In genomic region chr1:73001961-73002360, GRCm38 (mm10) we compare ENCODE assay signal across 25 mouse cellular contexts. TPM values are rescaled to one million over a fixed set of nuclear protein-coding genes. Genes with fewer than 3 reads are reported as not detected.
DNase-seq lines count a peak whose midpoint lies in the region; ATAC-seq lines count a peak whose summit lies in the region.
"Had no signal": no experiment of that assay in that cellular context is flagged by ENCODE, and none has a peak within 500 bp of the region (broad histone marks: within the 10 kb centered on the region; RNA-seq: fewer than 3 reads in every experiment).

No protein-coding gene starts in this region.

- no peak overlapping the region for H3K27ac ChIP-seq in embryonic facial prominence, embryonic 15.5 days (replicated peaks)
- no peak overlapping the region for H3K27ac ChIP-seq in embryonic facial prominence, embryonic 10.5 days (replicated peaks)
- H3K27ac ChIP-seq in limb, embryonic 10.5 days, result no peak overlapping the region
- H3K27ac ChIP-seq: hindbrain, embryonic 12.5 days; layer of hippocampus, adult 2 months; limb, embryonic 12.5 days had no signal

- H3K36me3 ChIP-seq in embryonic facial prominence, embryonic 15.5 days, result no peaks in the 10 kb centered on the region
- H3K36me3 ChIP-seq in embryonic facial prominence, embryonic 10.5 days (replicated peaks), result no peaks in the 10 kb centered on the region
- no peaks in the 10 kb centered on the region for H3K36me3 ChIP-seq in limb, embryonic 10.5 days
- H3K36me3 ChIP-seq: hindbrain, embryonic 12.5 days; limb, embryonic 12.5 days had no signal

- no peak for DNase-seq in embryonic facial prominence, embryonic 10.5 days (ENCODE audit: low spot score)
- DNase-seq in fibroblast of lung, adult 2 months (ENCODE audit: low read depth), result peak; percentile 50
- peak; percentile 63 for DNase-seq in heart, adult 8-10 months (ENCODE audit: low spot score)
- peak; percentile 33 for DNase-seq in heart, postnatal 4 days
- no peak for DNase-seq in spleen, postnatal 10 days (ENCODE audit: low spot score in 2 of 2)
- DNase-seq in layer of hippocampus, postnatal 14 days (ENCODE audit: low spot score in 2 of 2), result no peak
- no peak for DNase-seq in limb, embryonic 10.5 days (ENCODE audit: low spot score)
- DNase-seq: adrenal gland, adult 2 months; cerebellum, adult 8-10 months; kidney, adult 8-10 months; kidney, postnatal 14 days; lung, embryonic 14.5 days; lung, postnatal 36 days; right cerebral cortex, postnatal 4 days had no signal

- no peaks in the 10 kb centered on the region for H3K27me3 ChIP-seq in embryonic facial prominence, embryonic 15.5 days
- H3K27me3 ChIP-seq in embryonic facial prominence, embryonic 10.5 days (replicated peaks; ENCODE audit: low read depth, poor library complexity, severe bottlenecking), result 0 out of 2 replicates have a peak, but pooled peaks cover 3% of the 10 kb centered on the region
- no peaks in the 10 kb centered on the region for H3K27me3 ChIP-seq in limb, embryonic 10.5 days (ENCODE audit: low read depth, poor library complexity, severe bottlenecking)
- H3K27me3 ChIP-seq: hindbrain, embryonic 12.5 days; limb, embryonic 12.5 days had no signal

- H3K4me2 ChIP-seq in embryonic facial prominence, embryonic 15.5 days (replicated peaks), result no peak overlapping the region
- H3K4me2 ChIP-seq: hindbrain, embryonic 12.5 days; limb, embryonic 12.5 days; lung, embryonic 14.5 days had no signal

- H3K4me3 ChIP-seq in embryonic facial prominence, embryonic 15.5 days (replicated peaks), result no peak overlapping the region
- no peak overlapping the region for H3K4me3 ChIP-seq in embryonic facial prominence, embryonic 10.5 days
- no peak overlapping the region for H3K4me3 ChIP-seq in limb, embryonic 10.5 days
- H3K4me3 ChIP-seq: hindbrain, embryonic 12.5 days; layer of hippocampus, adult 2 months; limb, embryonic 12.5 days had no signal

- H3K9ac ChIP-seq in embryonic facial prominence, embryonic 15.5 days, result no peak overlapping the region
- H3K9ac ChIP-seq: hindbrain, embryonic 12.5 days; limb, embryonic 12.5 days; lung, embryonic 14.5 days had no signal

- 58% methylated on average over 5 of the region's 5 CpGs for WGBS in embryonic facial prominence, embryonic 15.5 days
- WGBS in embryonic facial prominence, embryonic 10.5 days, result 50% methylated on average over 5 of the region's 5 CpGs
- WGBS in limb, embryonic 10.5 days, result 70% methylated on average over 5 of the region's 5 CpGs

- no peaks in the 10 kb centered on the region for H3K9me3 ChIP-seq in embryonic facial prominence, embryonic 15.5 days (replicated peaks)
- no peaks in the 10 kb centered on the region for H3K9me3 ChIP-seq in embryonic facial prominence, embryonic 10.5 days
- no peaks in the 10 kb centered on the region for H3K9me3 ChIP-seq in limb, embryonic 10.5 days (replicated peaks)
- H3K9me3 ChIP-seq: hindbrain, embryonic 12.5 days; limb, embryonic 12.5 days had no signal

- 0 out of 2 replicates have a peak, but pooled peaks have one; percentile 11 for ATAC-seq in embryonic facial prominence, embryonic 15.5 days (ENCODE audit: insufficient number of reproducible peaks, low FRiP score, low TSS enrichment, low read depth)
- ATAC-seq: forebrain, embryonic 14.5 days; midbrain, embryonic 16.5 days had no signal

- H3K4me1 ChIP-seq in embryonic facial prominence, embryonic 15.5 days, result no peaks in the 10 kb centered on the region
- peaks cover 12% of the 10 kb centered on the region for H3K4me1 ChIP-seq in embryonic facial prominence, embryonic 10.5 days
- peaks cover 6% of the 10 kb centered on the region for H3K4me1 ChIP-seq in limb, embryonic 10.5 days
- H3K4me1 ChIP-seq: hindbrain, embryonic 12.5 days had no signal

RNA-seq across cellular contexts. Expression of gene Tnp1, which starts 13.7 kb away (rescaled TPM):
- polyA plus RNA-seq in embryonic facial prominence, embryonic 15.5 days (2015; fragmentation: Nextera tagmentation; extraction: Ambion mirVana), result not detected in 2 replicates
- not detected in 2 replicates for polyA plus RNA-seq in embryonic facial prominence, embryonic 10.5 days (2016; fragmentation: Nextera tagmentation; extraction: Ambion mirVana)
- not detected for total RNA-seq in heart, adult 8-10 months (2022)
- total RNA-seq in heart, postnatal 4 days (2021), result not detected
- total RNA-seq in layer of hippocampus, postnatal 14 days (2021), result not detected
- not detected in 2 replicates for polyA plus RNA-seq in limb, embryonic 10.5 days (2016; fragmentation: Nextera tagmentation; extraction: Ambion mirVana)
- total RNA-seq: adrenal gland, adult 2 months; layer of hippocampus, adult 2 months; left cerebral cortex, adult 8-10 months; megakaryocyte-erythroid progenitor cell, adult 5-6 weeks; neutrophil, adult 5-6 weeks had no signal
- polyA plus RNA-seq: adrenal gland, adult 2 months; erythroblast, embryonic 14.5 days; forebrain, embryonic 14.5 days; heart, embryonic 14.5 days; hindbrain, embryonic 12.5 days; limb, embryonic 12.5 days; lung, embryonic 14.5 days; midbrain, embryonic 16.5 days had no signal

Comparison
In these comparisons a context has a peak if more than half of its experiments do, and no peak if none do; other contexts are left out.
1. DNase-seq: peak in fibroblast of lung, adult 2 months (single experiment), heart, adult 8-10 months (single experiment) and heart, postnatal 4 days (single experiment); none in embryonic facial prominence, embryonic 10.5 days (single experiment), spleen, postnatal 10 days (0 of 2), layer of hippocampus, postnatal 14 days (0 of 2) and limb, embryonic 10.5 days (single experiment).